Mouse (Mus musculus) B cell, adult 2 months (primary cell): Measurements from ENCODE around the gene Nrip3.
A peak's percentile ranks its signal among the peaks of the same experiment; 100 is the strongest.

Experiments
- DNase-seq, 2 experiments: peaks; one replicate each; pipeline ENCODE4 v3.0.0; 2022

Nrip3 gene

DNA sequence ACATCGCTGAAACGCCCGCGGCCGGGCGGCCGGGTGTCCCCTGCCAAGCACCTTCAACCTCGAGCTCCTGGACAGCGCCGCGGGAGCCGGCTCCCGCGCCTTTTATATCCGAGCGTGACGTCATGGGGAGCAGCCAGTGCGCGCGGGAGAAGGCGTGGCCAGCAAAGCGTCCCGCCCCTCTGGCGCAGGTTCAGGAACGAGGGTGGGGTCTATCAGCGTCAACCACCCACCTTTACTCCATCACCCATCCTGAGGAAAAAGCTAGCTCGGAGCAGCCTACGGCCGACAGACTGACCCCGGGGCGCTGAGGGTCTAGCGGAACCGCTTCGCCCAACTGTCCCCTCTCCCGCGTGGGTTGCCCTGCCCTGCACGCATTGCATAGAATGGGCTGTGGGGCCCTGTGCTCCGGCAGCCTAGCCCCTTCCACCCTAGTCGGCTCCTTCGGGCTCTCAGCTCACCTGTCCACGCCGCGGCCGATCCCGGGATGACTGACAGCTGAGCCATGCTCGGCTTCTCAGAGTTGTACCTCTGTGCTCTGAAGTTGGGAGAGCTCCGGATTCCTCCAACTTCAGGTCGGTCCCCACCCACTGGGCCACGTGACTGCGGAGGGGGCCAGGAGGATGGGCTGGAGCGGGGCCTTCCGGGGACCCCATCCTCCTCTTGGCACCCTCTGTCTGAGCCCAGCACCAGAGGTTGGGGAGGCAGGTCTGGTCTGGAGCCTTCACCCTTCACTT is at the start of gene Nrip3:
TSS of gene Nrip3 (minus strand) at position 556 of the 734 bp plus-strand sequence.
- peak; percentile 60 to 64 for DNase-seq

DNA sequence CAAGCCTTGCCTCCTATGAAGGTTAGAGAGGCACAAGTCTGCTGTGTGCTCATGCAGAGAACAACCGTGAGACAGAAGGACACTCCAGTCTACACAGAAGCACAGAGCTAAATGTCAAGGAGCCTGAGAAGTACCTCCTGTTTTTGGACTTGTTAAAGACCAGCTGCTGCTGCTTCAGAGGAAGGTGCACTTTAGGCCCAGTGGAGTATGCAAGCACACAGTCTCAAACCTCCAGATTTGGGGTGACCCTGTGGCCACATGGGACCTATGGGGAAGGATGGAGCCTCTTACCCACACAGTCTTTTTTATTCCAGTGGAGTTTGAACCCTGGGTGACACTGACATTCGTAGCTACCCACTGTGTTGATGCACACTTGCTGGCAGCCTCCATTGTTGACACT is 49.6 kb upstream of the Nrip3 start:
- no peak for DNase-seq

DNA sequence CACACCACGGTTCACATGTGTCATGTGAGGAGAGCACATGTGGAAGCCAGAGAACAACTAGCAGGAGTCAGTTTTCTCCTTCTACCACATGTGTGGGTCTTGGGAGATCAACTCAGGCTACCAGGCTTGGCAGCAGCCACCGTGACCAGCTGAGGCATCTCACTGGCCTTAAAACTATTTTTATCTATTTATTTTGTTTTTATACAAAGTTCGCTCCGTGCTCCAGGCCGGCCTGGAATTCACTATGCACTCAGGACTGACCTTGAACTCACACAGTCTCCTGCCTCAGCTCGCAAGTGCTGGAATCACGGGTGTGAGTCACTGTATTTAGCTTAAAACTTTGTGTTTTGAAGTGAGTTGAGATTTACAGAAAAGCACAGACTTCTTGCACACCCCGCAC is 45.1 kb upstream of the Nrip3 start:
- DNase-seq = no peak

DNA sequence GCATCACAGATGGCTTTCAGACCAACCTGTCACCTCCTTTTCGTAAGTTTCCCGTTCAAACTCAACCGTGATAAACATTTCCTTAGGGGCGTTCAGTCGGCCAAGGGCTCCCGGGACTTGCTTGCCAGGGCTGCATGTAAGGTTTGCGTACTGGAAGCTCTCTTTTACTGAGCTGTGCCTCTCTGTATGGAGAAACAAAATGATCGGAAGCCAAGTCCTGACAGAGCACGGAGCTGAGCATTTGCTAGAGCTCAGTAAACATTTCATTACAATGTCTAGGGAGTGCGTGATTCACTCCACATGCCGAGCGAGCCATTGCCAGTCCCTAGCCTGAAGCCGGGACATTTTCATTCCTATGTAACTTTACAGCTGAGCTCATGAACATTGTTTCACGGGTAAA is 43.5 kb upstream of the Nrip3 start:
- DNase-seq = no peak

- DNase-seq = no peak
Measured at GRCm38 (mm10) chr7:109818600-109818999, 36.8 kb upstream of the Nrip3 start.

- no peak for DNase-seq
Measured at GRCm38 (mm10) chr7:109817954-109818353, 36.1 kb upstream of the Nrip3 start.

- DNase-seq = no peak
Measured at GRCm38 (mm10) chr7:109813330-109814140, 31.7 kb upstream of the Nrip3 start.

DNA sequence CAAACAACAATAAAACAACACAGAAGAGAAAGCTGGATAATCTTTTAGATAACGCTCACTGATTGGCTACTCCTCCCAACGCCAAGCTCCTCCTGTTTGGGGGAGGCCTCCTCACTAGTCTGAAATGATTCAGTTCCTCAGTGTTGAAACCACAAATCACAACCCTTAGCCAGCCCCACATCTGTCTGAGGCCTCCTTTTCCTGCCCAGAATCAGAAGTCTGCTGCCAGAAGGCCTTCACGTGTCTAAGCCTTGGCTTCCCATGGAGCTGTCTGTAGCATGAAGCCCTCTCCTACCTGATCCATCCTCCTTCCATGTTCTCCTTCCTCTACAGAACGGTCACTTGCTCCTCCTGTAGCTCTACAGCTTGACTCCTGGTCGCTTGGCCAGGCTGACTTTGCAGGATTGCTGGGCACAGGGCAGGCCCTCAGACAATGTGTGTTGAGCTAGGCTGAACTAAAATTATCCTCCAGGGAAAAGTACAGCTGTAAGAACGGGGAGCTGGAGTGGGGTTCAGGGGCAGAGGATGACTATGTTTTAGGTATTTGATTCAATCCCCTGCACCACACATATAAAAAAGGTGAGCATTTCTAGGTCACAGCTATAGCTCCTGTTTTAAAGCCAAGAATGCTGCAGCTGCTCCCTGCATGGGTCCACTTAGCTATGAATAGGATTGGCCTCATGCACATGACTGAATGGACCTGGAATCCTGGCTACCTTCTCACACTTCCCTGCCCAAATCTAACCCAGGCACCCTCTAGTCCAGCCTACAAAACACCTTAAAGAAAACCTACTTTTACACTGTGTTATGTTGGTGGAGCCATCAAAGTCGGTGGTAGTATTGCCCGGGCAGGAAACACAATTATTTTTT is 26.0 kb upstream of the Nrip3 start:
- no peak for DNase-seq

DNA sequence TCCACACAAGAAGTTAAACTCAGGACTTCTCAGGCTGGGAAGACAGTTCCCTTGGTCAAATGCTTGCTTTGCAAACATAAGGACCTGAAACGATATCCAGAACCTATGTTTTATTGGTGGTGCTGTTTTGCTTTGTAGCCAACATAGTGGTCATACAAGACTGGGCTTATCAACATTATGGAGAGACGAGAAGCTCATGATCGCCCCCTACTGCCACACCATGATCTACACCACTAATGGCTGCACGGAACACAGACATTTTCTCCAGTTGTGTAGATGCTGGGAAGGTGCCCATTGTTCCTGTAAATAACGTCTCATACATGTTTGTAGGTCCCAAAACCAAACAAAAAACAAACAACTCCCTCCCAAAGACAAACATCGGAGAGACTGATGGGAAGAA is 23.0 kb upstream of the Nrip3 start:
- peak; percentile 55 to 59 for DNase-seq

DNA sequence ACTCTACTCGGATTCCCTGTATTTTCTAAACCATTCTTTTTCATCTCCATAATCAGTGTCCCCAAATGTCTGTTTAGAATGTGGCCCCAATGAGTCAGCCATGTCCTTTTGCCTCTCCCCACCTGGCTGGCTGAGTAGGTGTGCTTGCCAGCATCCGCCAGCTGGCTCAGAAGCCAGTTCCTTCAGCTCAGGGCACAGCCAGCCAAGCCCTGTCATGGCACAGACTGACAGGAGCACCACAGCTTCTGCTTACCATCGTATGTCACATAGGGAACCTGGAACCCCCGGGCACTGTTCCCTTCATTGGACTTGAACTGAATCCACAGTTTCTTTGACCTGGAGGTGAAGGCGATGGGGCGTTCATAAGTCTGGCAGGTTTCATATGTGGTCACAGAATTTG is 22.5 kb upstream of the Nrip3 start:
- no peak for DNase-seq

DNA sequence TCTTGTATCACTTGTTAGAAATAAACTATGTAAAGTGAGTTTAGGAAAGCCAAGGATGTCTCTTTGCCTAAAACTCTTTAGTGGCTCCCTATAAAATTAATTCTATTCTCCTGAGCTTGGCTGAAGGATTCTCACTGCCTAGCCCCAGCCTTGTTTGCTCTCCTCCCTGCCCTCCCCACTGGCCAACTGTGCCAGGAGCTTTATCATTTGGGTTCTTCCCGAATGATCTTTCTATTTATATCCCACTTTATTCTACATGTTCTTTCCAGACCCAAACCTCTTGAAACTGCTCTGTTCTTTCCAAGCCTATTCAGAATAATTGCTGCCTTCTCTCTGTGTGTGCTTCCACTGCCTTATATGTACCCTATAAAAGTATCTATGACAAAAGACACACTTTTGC is 21.7 kb upstream of the Nrip3 start:
- DNase-seq = no peak

DNA sequence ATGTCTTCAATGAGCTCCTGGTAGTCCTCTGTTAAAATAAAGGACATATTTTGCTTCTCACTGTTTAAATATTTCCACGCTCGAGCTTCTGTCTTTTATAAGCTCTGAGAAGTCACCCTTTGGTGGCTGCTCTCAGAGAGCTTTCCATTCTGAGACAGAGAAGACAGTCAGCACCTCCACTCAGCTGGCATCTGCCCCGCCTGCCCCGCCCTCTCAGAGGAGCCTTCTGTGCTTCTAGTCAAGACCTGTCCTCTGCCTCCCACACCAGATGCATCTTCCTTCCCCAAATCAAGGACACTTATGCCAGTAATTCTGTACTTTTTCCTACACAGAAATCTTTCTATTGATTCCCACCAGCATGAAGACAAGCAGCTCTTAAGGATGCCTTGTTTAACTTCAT is 18.8 kb upstream of the Nrip3 start:
- DNase-seq = no peak

- no peak for DNase-seq
Measured at GRCm38 (mm10) chr7:109799168-109799567, 17.3 kb upstream of the Nrip3 start.

- no peak for DNase-seq
Measured at GRCm38 (mm10) chr7:109795564-109795963, 13.7 kb upstream of the Nrip3 start.

DNA sequence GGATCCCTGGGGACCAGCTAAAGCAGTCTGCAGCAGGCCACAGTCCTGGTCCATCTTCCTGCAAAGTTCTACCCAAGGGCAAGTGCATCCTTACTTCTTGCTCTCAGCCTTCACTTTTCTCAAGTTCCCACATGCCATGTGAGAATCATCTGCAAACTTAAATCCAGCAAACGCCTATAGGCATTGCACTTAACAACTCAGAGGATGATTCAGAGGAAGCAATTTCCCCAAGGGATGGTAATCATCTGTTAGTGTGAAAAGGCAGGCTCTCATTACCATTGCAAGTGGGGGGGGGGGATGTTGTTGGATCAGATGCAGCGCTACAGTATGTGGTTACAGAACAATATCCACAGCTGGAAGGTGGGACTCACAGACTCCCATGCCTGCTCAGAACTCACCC is 12.7 kb upstream of the Nrip3 start:
- DNase-seq = no peak

GRCm38 (mm10) chr7:109792759-109793158 is 10.9 kb upstream of the Nrip3 start:
- peak; percentile 73 to 76 for DNase-seq

- DNase-seq = no peak
Measured at GRCm38 (mm10) chr7:109790818-109791217, 9.0 kb upstream of the Nrip3 start.

DNA sequence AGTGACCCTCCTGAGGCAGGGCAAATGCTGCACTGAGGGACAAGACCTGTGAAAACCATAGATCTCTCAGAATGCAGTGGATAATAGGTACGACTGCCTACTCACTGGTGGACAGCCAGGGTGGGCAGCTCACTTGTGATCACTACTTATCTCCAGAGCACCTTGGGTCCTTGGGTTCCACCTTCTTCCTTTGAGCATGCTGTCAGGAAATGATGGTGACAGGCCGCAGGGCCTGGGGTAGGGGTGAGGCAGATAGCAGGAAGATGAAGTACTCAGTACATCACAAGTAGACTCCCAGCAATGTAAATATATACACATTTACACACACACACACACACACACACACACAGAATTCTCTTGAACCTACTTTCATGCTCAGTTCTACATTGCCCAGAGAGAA is 6.0 kb upstream of the Nrip3 start:
- DNase-seq = no peak

DNA sequence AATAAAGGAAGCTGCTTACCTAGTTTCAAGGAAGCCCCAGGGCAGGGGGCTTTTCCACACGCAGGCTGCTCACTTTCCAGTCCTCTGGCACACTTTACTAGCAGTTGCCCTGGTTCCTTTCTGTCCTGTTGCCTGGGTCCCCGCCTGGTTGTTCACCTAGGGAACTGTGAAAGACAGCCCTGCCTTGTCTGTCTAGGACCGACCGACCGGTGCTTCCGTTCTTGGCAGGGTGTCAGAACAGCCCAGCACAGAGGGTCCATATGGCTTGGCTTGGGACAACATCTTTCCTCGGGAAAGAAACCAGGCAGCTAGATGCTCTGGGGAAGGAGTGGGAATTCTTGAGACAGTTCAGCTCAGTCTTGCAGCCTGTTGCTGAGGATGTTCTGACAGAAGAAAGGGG is 1.5 kb upstream of the Nrip3 start:
- no peak for DNase-seq

DNA sequence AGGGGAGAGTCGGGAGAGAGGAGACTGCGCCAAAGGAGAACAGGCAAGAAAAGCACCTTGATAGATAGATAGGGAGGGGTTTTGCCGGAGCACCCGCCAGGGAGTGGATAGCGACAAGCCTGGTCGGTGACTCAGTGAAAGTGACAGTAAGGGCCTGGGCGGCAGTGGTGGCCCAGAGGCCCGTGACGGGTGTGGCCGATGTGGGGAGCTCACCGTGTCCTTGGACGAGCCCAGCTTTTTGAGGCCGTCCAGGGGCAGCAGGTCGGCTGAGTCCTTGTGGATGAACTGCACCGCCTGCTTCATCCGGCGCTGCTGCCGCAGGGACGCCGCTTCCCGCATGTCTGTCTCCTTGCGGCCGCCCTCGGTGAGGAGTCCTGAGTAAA is 747 bp downstream of the Nrip3 start:
- peak; percentile 52 to 54 for DNase-seq

DNA sequence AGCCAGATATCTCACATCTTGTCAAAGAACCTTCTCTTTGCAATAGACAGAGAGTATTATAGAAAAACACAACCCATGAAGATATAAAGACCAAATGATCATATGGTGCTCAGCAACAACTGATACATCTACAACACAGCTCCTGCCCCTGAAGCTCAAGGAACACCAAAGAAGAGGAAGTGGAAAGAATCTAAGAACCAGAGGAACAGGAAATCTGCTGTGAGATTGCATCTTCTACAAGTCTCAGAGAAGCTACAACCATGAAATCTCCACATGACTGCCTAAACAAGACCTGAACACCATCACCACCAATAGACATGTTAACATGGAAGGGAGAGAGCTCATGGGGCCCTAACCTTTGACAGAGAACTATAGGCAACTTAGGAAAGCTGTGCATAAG is 9.6 kb downstream of the Nrip3 start:
- no peak for DNase-seq

- no peak for DNase-seq
Measured at GRCm38 (mm10) chr7:109768699-109769383, 13.0 kb downstream of the Nrip3 start.
